Mouse (Mus musculus) midbrain, embryonic 11.5 days (tissue): ENCODE measurements around the gene Celf2. TPM values are rescaled to one million over a fixed set of nuclear protein-coding genes. Genes with fewer than 3 reads are reported as not detected.

Experiments
- ATAC-seq: fragments of 200-750 bp; cut with Nextera tagmentation; 2 replicates; pipeline ENCODE4 v1.8.0; 2017; ENCODE audit warnings: moderate TSS enrichment, moderate library complexity; ENCODE audit not compliant: low FRiP score
- DNase-seq: peaks from one replicate; pipeline ENCODE4 v3.0.0; 2015; ENCODE audit warnings: low spot score; ENCODE audit errors: missing footprints
- H3K27ac ChIP-seq: fragments of 300-500 bp; sonication (generic); 2 replicates; pipeline ENCODE4 v1.5.1; 2014; ENCODE audit warnings: low read depth, low read length
- H3K27me3 ChIP-seq: fragments of 300-500 bp; sonication (generic); 2 replicates; pipeline ENCODE4 v1.6.1; 2014; ENCODE audit warnings: mild to moderate bottlenecking, low read length, moderate library complexity, mixed read lengths; ENCODE audit not compliant: control insufficient read depth, insufficient read depth
- H3K36me3 ChIP-seq: fragments of 300-500 bp; sonication (generic); 2 replicates; pipeline ENCODE4 v1.6.1; 2014; ENCODE audit warnings: mild to moderate bottlenecking, low read length, moderate library complexity, mixed read lengths; ENCODE audit not compliant: control insufficient read depth, insufficient read depth
- H3K4me1 ChIP-seq: fragments of 300-500 bp; sonication (generic); 2 replicates; pipeline ENCODE4 v1.6.1; 2014; ENCODE audit warnings: low read length; ENCODE audit not compliant: control insufficient read depth, insufficient read depth
- H3K4me2 ChIP-seq: fragments of 300-500 bp; sonication (generic); 2 replicates; pipeline ENCODE4 v1.6.1; 2014; ENCODE audit warnings: mild to moderate bottlenecking, moderate library complexity
- H3K4me3 ChIP-seq: fragments of 300-500 bp; sonication (generic); 2 replicates; pipeline ENCODE4 v1.5.1; 2014; ENCODE audit warnings: low read depth, low read length
- H3K9ac ChIP-seq: fragments of 300-500 bp; sonication (generic); 2 replicates; pipeline ENCODE4 v1.6.1; 2014; ENCODE audit warnings: low read length
- H3K9me3 ChIP-seq: fragments of 300-500 bp; sonication (generic); 2 replicates; pipeline ENCODE4 v1.6.1; 2016; ENCODE audit warnings: low read length; ENCODE audit not compliant: control insufficient read depth
- WGBS: fragments of 180-500 bp; shearing (Covaris S2); extraction: QIAGEN DNeasy Blood & Tissue Kit; methylation state at CpG from one replicate; pipeline ENCODE4 v1.1.7; 2014; 5-methylcytosine and 5-hydroxymethylcytosine counted together
- polyA plus RNA-seq: library from polyadenylated mRNA; unstranded; fragments of >200 nt; fragmentation: Nextera tagmentation; extraction: Ambion mirVana; gene quantifications from 2 replicates; pipeline ENCODE4 v1.2.1, GENCODE M21; 2014

Gene Celf2
- polyA plus RNA-seq, 1 experiment from 2014 or later = 92.7 TPM

- no peaks in the 10 kb centered on the region for H3K27me3 ChIP-seq
- 58% methylated on average over 3 of the region's 3 CpGs for WGBS
- DNase-seq = peak; percentile 59
- H3K4me2 ChIP-seq = no peak overlapping the region
- no peak overlapping the region for H3K9ac ChIP-seq
- H3K27ac ChIP-seq = no peak overlapping the region
- no peaks in the 10 kb centered on the region for H3K36me3 ChIP-seq
- no peak overlapping the region for H3K4me3 ChIP-seq
- ATAC-seq = no peak
- peaks cover 11% of the 10 kb centered on the region for H3K4me1 ChIP-seq
- no peaks in the 10 kb centered on the region for H3K9me3 ChIP-seq
Measured at GRCm38 (mm10) chr2:7093414-7093813, 415.9 kb downstream of the Celf2 start.

DNA sequence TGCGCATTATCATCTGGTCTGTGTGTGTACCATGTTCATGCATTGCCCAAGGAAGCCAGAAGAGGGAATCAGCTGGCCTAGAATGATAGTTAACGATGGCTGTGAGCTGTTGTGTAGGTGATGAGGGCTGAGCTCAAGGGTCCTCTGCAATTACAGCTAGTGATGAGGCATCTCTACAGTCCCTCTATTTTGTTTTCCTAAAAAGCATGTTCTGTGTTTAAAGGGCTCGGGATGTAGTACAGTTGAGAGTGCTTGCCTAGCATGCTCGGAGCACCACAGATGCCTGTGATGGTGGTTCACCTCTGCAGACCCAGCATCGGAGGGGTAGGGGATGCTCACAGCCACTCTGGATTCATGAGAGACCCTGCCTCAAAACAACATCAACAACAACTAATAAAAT, 416.7 kb downstream of the Celf2 start:
- Histone ChIP-seq H3K4me2 (no peak overlapping the region), H3K9ac (no peak overlapping the region), H3K36me3 (no peaks in the 10 kb centered on the region), H3K27ac (no peak overlapping the region), H3K4me1 (peaks cover 11% of the 10 kb centered on the region), H3K9me3 (no peaks in the 10 kb centered on the region), H3K4me3 (no peak overlapping the region), H3K27me3 (no peaks in the 10 kb centered on the region)
- no peak for ATAC-seq
- peak; percentile 78 for DNase-seq
- 95% methylated on average over 5 of the region's 5 CpGs for WGBS

- H3K4me2 ChIP-seq = no peak overlapping the region
- no peak overlapping the region for H3K4me3 ChIP-seq
- DNase-seq (peak; percentile 68), ATAC-seq (no peak)
- peaks cover 11% of the 10 kb centered on the region for H3K4me1 ChIP-seq
- H3K36me3 ChIP-seq = no peaks in the 10 kb centered on the region
- no peak overlapping the region for H3K27ac ChIP-seq
- H3K9me3 ChIP-seq = no peaks in the 10 kb centered on the region
- H3K27me3 ChIP-seq = no peaks in the 10 kb centered on the region
- WGBS = 87% methylated on average over 1 of the region's 1 CpGs
- H3K9ac ChIP-seq = no peak overlapping the region
Measured at GRCm38 (mm10) chr2:7090496-7090895, 418.9 kb downstream of the Celf2 start.

- 0 out of 2 replicates have a peak overlapping the region, but pooled peaks have one; percentile 4 for H3K4me2 ChIP-seq
- H3K4me1 ChIP-seq = peaks cover 11% of the 10 kb centered on the region
- H3K9ac ChIP-seq = peak overlapping the region; percentile 9; the same call in 1 of the 2 replicates
- peak; percentile 85 for ATAC-seq
- no peaks in the 10 kb centered on the region for H3K36me3 ChIP-seq
- H3K4me3 ChIP-seq = no peak overlapping the region
- H3K27ac ChIP-seq = peak overlapping the region; percentile 62
- DNase-seq = peak; percentile 94
- 8% methylated on average over 7 of the region's 7 CpGs for WGBS
- no peaks in the 10 kb centered on the region for H3K9me3 ChIP-seq
- H3K27me3 ChIP-seq = no peaks in the 10 kb centered on the region
Measured at GRCm38 (mm10) chr2:7089069-7089834, 420.1 kb downstream of the Celf2 start.

DNA sequence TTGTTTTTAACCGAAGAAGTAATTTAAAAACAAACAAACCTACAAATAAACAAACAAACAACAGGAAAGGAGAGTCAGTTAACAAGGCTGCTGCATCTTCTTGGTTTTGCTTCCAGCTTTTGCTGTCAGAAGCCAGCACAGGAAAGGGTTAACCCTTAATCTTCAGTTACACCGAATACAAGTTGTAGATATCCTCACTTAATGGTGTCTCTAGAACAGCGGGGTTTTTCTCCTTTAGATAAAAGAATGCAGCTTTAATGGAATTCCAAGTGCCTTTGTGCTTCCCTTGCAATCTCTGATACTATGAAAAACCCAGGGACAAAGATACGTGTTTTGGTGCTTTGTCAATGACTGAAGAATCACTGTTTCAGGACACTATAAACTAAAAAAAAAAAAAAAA, 420.8 kb downstream of the Celf2 start:
- ATAC-seq (peak; percentile 19; the same call in 1 of the 2 replicates), DNase-seq (no peak)
- no peak overlapping the region for H3K9ac ChIP-seq
- H3K27ac ChIP-seq = peak overlapping the region; percentile 62; the same call in 1 of the 2 replicates
- H3K36me3 ChIP-seq = no peaks in the 10 kb centered on the region
- no peak overlapping the region for H3K4me2 ChIP-seq
- no peak overlapping the region for H3K4me3 ChIP-seq
- peaks cover 11% of the 10 kb centered on the region for H3K4me1 ChIP-seq
- WGBS = 19% methylated on average over 4 of the region's 4 CpGs
- H3K27me3 ChIP-seq = no peaks in the 10 kb centered on the region
- H3K9me3 ChIP-seq = no peaks in the 10 kb centered on the region

DNA sequence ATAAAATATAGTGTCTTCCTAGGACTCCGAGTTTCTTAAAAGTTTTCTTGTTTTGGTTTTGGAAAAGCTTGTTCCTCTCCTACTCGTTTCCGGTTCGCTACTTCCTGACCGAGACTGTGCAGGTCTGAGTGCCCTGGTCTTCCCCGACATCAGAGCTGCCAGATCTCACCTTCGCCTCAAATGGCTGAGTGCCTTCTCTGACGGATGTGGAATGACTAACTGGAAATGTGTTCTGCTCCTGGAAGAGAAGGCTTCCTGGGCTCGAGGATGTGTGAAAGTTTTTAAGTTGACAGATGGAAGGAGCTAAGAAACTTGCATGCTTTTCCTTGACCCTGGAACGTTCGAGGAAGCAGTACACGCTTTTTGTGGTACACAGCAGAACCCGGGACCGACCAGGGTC, 421.9 kb downstream of the Celf2 start:
- 78% methylated on average over 14 of the region's 14 CpGs for WGBS
- no peak for DNase-seq
- ATAC-seq = no peak
- Histone ChIP-seq H3K27me3 (no peaks in the 10 kb centered on the region), H3K9me3 (no peaks in the 10 kb centered on the region), H3K27ac (no peak overlapping the region), H3K4me2 (no peak overlapping the region), H3K9ac (no peak overlapping the region), H3K4me1 (peaks cover 12% of the 10 kb centered on the region), H3K36me3 (no peaks in the 10 kb centered on the region), H3K4me3 (no peak overlapping the region)

GRCm38 (mm10) chr2:7083489-7084090, 425.8 kb downstream of the Celf2 start:
- H3K27ac ChIP-seq = no peak overlapping the region
- ATAC-seq (no peak), DNase-seq (no peak)
- no peaks in the 10 kb centered on the region for H3K9me3 ChIP-seq
- H3K4me1 ChIP-seq = peaks cover 17% of the 10 kb centered on the region
- WGBS = 84% methylated on average over 4 of the region's 4 CpGs
- H3K27me3 ChIP-seq = no peaks in the 10 kb centered on the region
- H3K4me2 ChIP-seq = no peak overlapping the region
- H3K36me3 ChIP-seq = no peaks in the 10 kb centered on the region
- H3K4me3 ChIP-seq = no peak overlapping the region
- H3K9ac ChIP-seq = no peak overlapping the region

DNA sequence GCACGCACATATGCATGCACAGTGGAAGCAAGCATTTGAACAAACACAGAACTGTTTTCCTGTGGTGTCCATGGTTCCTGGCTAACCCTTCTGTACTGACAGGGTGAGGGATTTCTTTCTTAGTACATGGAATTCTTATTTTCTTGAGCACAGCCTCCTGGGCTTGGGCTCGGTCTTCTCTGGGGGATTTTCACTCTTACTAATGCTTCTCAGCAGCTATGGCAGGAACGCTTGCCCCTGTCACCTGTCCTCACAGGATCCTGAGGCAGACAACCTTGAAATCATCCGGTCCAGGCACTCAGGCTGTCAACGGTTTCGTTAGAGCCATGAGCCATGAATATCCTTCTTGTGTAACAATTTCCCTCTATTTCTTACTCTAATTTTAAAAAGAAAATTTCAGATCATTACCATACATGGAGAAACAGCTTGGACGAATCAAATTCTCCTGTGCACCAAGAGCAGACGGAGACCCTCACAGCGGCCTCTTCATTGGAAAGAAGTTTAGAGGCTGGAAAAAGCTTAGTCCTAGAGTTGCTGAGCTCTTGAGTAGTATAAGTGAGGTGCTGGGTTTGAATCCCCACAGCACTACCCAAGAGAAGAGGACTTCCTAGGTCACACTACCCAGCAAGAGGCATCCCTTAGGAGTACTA, 426.9 kb downstream of the Celf2 start:
- Histone ChIP-seq H3K4me1 (peaks cover 15% of the 10 kb centered on the region), H3K4me2 (no peak overlapping the region), H3K9me3 (no peaks in the 10 kb centered on the region; the same call in 1 of the 2 replicates), H3K4me3 (no peak overlapping the region), H3K27me3 (no peaks in the 10 kb centered on the region), H3K27ac (no peak overlapping the region), H3K9ac (no peak overlapping the region), H3K36me3 (no peaks in the 10 kb centered on the region)
- ATAC-seq (no peak), DNase-seq (no peak)
- 79% methylated on average over 9 of the region's 9 CpGs for WGBS
